Mouse (Mus musculus) gastrocnemius, adult 2 months (tissue): ENCODE data around the gene Fam110a. TPM values are rescaled to one million over a fixed set of nuclear protein-coding genes. Genes with fewer than 3 reads are reported as not detected.
"Not testable (repeated sequence)": the region's sequence is repeated elsewhere in the genome, so short reads cannot be mapped to it uniquely, and the experiment has no call there.

ENCODE experiments used
- DNase-seq: peaks from one replicate; pipeline ENCODE4 v3.0.0; 2022
- H3K27ac ChIP-seq: fragments of 200-600 bp; 2 replicates; pipeline ENCODE4 v1.8.1; 2022; ENCODE audit warnings: mild to moderate bottlenecking
- H3K4me3 ChIP-seq: fragments of 200-600 bp; 2 replicates; pipeline ENCODE4 v1.8.1; 2022; ENCODE audit warnings: mild to moderate bottlenecking, moderate library complexity
- CTCF ChIP-seq: fragments of 200-600 bp; IDR thresholded peaks from 2 replicates; pipeline ENCODE4 v1.8.1; 2022; ENCODE audit warnings: antibody characterized with exemption, mild to moderate bottlenecking, moderate library complexity
- intact Hi-C: fragments of 180-260 bp; cut with DNase I; formaldehyde crosslinking; loops from one replicate; pipeline ENCODE4 v1.15.1; 2025
- total RNA-seq, 2 experiments: library from RNA; stranded (reverse); gene quantifications; 2 replicates each; pipeline ENCODE4 v1.2.3; 2021

The Fam110a gene
- total RNA-seq, 2 experiments from 2014 or later, result 1.8 to 2.6 TPM

DNA sequence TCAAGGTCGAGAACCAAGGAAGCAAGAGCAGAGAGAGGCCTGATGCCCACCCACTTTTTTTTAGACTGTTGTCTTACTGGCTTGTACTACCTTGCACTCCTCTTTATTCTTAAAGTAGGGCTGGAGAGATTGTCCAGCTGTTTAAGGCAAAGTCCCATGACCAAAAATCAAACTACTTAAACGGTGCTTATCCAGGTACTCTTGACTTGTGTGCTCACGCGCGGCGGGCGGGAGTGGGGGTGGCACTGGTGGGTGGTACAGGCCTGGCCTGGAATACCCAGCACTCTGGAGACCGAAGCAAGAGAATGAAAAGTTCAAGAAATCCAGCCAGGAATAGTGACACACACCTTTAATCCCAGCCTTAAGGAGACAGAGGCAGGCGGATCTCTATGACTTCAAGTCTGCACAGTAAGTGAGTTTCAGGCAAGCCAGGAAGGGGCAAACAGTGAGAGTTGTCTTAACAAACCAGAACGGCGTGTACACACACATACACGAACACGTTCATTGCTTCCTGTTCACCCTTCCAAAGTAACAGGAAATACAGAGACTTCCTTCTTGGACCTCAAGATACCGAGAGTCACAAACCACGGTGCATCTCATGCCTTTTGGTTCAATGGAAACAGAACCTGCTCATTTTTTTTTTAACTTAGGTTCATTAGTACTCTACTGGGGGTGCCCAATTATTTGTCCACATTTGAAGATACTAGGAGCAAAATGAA, 29.2 kb upstream of the Fam110a start:
- TF ChIP-seq CTCF, result no peak
- DNase-seq, result no peak
- intact Hi-C loops, result no loop called here
- H3K27ac ChIP-seq, result no peak overlapping the region
- H3K4me3 ChIP-seq, result no peak overlapping the region

DNA sequence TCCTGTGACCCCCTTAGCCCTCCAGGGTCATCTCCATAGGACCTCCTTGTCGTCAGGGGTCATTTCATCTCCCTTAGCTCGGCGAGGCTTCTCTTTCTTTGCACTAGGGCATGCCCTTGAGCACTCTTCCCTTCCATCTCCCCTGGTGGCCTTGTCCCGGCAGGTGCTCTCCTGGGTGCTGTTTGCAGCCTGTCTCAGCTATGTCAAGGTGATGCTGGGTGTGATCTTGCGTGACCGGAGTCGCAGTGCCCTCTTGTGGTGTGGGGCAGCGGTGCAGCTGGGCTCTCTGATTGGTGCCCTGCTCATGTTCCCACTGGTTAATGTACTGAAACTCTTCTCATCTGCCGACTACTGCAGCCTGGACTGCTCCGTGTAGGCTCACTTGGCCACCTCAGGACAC, 27.8 kb upstream of the Fam110a start:
- peak; percentile 31 for DNase-seq

DNA sequence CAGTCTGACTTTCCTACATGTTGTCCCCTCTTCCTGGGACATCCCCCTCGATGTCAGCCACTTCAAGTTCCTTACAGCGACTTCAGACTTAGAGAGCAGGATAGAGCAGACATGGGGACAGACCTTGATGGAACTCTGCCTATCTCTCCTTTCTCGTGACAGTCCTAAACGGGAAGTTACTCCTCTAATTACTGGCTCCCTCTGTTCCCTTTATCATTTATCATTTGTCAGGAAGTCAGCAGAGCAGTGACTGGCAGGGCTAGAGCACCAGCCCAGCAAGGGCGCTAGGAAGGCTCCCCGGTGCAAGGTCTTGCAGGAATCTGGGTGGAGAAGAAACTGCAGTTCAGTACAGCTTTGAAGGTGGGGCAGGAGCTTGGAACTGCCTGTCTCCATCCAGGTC, 22.5 kb upstream of the Fam110a start:
- intact Hi-C loops, result no loop called here
- peak; percentile 5 for DNase-seq
- H3K27ac ChIP-seq, result no peak overlapping the region
- H3K4me3 ChIP-seq, result no peak overlapping the region
- no peak for TF ChIP-seq CTCF

More for the DNA sequence above, 27.8 kb upstream of the Fam110a start:
- no peak overlapping the region for H3K27ac ChIP-seq
- intact Hi-C loops, result no loop called here
- peak; percentile 57 for TF ChIP-seq CTCF
- H3K4me3 ChIP-seq, result no peak overlapping the region

DNA sequence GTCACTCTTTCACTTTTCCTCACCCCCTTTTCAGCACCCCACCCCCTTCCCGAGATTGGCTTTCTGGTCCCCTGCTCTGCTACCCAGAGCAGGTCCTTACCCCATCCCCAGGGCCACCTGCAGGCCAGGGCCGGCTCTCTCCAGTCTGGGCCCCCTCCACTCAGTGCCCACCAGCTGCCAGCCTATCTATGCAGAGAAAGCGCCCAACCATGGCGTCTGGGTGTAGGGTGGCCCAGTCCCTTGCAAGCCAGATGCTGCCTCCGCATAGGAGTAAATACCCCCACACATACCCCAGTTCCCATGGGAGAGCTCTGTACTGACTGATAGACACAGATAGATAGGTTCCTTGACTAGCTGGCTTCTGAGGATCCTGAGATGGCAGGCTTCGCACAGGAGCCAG, 20.7 kb upstream of the Fam110a start:
- no peak for TF ChIP-seq CTCF
- intact Hi-C loops, result no loop called here
- peak; percentile 13 for DNase-seq
- Histone ChIP-seq H3K4me3 (no peak overlapping the region), H3K27ac (no peak overlapping the region)

DNA sequence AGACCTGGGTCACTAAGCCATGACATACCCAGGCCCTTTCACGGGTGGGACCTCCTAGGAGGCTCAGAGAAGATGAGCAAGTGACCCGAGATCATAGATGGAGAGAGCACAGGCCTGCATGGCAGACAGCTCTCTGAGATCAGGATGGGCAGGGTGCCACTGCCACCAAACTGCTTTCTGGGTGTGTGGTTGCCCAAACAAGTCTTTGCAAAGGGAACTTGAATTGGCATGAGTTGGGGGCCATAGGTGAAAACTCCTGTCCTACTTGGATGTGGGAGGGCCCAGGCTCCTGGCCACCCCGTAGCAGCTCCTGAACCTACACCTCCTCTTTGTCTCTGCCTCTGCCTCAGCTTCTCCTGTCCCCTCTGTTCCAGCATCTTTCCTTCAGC, 20.3 kb upstream of the Fam110a start:
- DNase-seq, result peak; percentile 7
- TF ChIP-seq CTCF, result no peak
- intact Hi-C loops, result no loop called here
- Histone ChIP-seq H3K27ac (no peak overlapping the region), H3K4me3 (no peak overlapping the region)

DNA sequence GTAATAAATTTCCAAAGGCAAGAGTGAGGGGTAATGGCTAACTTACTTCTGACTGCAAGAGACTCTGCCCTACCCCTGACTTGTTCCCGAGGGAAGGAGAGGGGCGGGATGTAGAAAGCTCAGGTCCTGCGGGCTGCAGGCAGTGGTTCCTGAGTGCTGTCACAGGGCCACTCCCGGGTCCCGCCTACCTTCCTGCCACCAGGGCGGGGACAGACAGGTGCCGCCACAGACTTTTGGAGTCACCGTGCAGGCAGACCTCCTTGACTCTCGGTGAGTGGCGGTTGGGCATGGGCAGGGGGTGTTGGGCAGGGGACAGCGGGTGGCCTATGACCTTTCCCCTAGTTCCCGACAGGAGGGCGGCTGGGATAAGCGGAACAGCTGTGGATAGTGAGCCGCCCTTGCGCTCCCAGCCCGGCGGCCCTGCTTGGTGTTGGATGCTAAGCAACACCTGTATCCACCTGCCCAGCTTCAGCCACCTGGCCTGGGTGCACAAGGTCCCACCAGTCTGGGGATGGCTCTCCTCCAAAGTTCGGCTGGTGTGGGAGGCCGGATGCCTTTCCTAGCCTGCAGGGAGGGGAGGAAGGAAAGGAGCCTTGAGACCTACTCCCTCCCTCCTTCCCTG, 19.8 kb upstream of the Fam110a start:
- intact Hi-C loops, result no loop called here
- Histone ChIP-seq H3K27ac (no peak overlapping the region), H3K4me3 (no peak overlapping the region)
- no peak for TF ChIP-seq CTCF
- peak; percentile 21 for DNase-seq

DNA sequence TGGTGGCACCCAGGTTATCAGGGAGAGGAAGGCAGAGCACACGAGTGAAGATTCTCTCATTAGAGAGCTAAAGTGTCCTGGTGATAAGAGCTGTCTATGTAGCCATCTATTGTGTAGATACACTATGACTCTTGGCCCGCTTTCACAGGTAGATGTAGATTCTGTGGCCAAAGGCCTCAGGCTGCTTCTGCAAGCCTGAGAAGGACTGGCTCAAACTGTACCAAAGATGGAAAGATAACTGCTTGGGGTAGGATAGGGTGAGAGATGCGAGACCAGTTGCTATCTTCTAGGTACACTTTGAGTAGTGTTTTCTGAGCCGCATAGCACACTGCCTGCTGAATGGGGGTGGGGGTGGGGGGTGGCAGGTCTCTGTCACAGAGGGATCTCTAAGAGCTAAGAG, 18.9 kb upstream of the Fam110a start:
- DNase-seq, result no peak
- no peak overlapping the region for H3K4me3 ChIP-seq
- H3K27ac ChIP-seq, result no peak overlapping the region
- intact Hi-C loops, result no loop called here
- TF ChIP-seq CTCF, result no peak

DNA sequence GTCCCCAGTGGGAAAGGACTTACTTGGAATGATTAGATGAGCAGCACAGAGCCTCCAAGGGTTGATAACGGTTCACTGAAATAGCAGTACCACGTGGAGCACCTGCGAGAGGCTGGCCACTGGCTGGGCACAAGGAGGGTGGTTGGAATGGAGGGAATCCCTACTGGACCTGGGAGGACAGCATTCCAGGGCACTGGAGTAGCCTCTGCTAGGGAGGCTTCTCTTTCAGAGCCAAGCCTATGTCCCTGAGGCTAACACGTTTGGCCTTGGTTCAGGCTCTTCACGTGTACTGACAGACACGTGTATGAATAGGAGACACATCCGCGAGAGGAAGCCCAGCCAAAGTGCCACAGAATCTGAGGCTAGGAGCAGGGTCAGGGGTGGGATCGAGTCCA, 18.5 kb upstream of the Fam110a start:
- DNase-seq, result peak; percentile 20
- Histone ChIP-seq H3K4me3 (no peak overlapping the region), H3K27ac (no peak overlapping the region)
- intact Hi-C loops, result no loop called here
- no peak for TF ChIP-seq CTCF

DNA sequence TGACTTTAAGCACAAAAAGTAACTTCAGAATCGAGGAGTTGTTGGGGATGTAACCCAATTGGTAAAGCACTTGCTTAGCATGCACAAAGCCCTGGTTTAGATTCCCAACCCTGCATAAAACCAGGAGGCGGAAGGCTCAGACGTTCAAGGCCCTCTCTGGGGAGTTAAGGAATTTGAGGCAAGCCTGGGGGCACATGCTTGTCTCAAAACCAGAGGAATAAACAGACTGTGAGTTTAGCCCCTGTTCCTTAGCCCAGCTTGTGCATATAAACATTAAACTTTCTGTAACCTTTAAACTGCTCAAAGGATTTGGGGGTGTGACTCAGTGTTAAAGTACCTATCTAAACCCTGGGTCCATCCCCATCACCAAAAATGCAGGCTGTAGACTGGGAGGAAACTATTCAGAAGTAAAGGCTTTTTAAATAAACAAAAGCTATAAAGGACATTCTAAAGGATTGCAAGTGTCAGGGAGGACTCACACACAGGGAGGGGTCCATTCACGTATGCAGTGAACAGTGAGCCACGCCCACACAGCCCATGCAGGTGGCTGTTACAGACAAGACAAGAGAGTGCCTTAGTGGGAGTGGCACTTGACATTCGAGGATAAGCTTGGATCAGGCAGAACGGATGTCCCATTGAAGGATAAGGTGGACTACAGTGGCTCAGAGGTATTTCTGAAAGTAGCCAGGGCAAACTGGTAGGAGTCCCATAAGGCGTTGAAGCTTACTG, 17.9 kb upstream of the Fam110a start:
- H3K4me3 ChIP-seq, result no peak overlapping the region
- no peak for TF ChIP-seq CTCF
- intact Hi-C loops, result no loop called here
- H3K27ac ChIP-seq, result no peak overlapping the region
- DNase-seq, result peak; percentile 4

DNA sequence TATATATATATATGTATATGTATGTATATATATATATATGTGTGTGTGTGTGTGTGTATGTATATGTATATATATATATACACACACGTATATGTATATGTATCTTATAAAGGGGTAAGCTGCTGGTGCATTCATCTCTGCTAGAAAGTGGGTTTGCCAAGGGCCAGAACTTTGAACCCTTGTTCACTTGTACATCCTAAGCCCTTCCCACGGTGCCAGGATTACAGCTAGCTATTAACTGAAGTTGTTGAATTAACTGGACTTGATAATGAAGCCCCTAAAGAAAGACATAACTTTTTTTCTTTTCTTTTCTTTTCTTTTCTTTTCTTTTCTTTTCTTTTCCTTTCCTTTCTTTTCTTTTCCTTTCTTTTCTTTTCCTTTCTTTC, 17.2 kb upstream of the Fam110a start:
- H3K27ac ChIP-seq, H3K4me3 ChIP-seq, intact Hi-C loops, DNase-seq: not testable (repeated sequence)

DNA sequence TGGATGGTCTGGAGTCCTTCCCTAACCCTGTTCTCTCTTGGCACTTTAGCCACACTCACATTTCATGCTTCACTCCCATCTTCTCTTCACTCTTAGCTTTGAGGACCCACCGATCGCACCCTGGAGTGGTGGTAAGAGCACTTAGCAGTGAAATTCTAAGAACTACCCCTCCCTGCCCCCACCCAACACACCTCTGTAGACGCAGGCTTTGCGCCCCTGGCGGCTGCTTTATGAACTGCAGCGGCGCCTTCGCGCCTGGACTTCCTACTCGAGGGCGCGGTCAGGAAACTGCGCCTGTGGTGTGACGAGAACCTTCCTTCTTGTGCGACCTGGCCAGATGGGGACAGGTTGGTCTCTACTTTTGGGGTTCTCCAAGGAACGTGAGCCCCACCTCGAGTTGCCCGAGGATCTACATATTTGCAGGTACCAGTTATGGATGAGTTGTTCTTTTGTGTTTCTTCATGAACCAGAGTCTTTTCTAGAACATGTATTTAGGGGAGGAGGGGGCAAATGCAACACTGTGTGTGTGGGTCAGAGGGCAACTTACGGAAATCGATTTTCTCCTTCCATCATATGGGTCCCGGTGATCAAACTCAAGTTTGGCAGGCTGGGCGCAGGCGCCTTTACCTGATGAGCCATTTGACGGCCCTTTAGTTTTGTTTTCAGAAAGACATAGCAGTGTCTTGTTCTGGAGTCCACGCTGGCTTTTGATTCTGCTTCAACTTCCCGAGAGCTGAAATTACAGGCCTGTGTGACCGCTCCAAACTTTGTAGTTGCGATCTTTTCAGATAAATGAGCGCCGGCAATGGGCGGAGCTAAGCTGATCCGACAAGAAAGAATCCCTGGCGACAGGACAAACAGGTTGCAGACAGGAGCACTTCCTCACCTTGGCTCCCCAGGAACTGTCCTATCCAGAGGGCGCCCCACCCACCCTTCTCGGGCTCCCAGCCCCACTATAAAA, 16.5 kb upstream of the Fam110a start, which contains the start of gene Slc52a3:
Slc52a3 (plus strand) TSS at position 283 of the 961 bp plus-strand sequence.
- TF ChIP-seq CTCF, result peak; percentile 96
- peak within 1 kb of the TSS; percentile 29 for H3K27ac ChIP-seq
- intact Hi-C loops, result no loop called here
- peak within 1 kb of the TSS; percentile 60 for H3K4me3 ChIP-seq
- peak; percentile 89 for DNase-seq
